Mouse (Mus musculus) CH12.LX (cell line): ENCODE measurements at regions not wholly inside any gene's neighbourhood (a gene's known extent, or its start where the extent isn't known, plus 50 kb on each side); places are given as distances from the start of the nearest gene placed in this dataset.
"Not testable (repeated sequence)": the region's sequence is repeated elsewhere in the genome, so short reads cannot be mapped to it uniquely, and the experiment has no call there.

Source experiments
- BHLHE40 ChIP-seq: IDR thresholded peaks from 2 replicates; pipeline ENCODE4 v1.6.1; 2011; ENCODE audit warnings: mild to moderate bottlenecking, low read depth, low read length, improper control_type of control experiment
- CTCF ChIP-seq, 2 experiments: IDR thresholded peaks in 1 of 2; conservative IDR thresholded peaks in 1 of 2; 2 replicates each; pipeline ENCODE4 v1.5.1; 2011 to 2012; ENCODE audit warnings: low read depth in 2 of 2, low read length in 2 of 2, improper control_type of control experiment in 1 of 2, inconsistent platforms in 1 of 2, mild to moderate bottlenecking in 1 of 2, moderate library complexity in 1 of 2
- ELF1 ChIP-seq: IDR thresholded peaks from 2 replicates; pipeline ENCODE4 v1.6.1; 2014; ENCODE audit warnings: low read depth, mild to moderate bottlenecking, inconsistent platforms, low read length, improper control_type of control experiment
- EP300 ChIP-seq: IDR thresholded peaks from 2 replicates; pipeline ENCODE4 v1.6.1; 2011; ENCODE audit warnings: low read length, improper control_type of control experiment
- MAX ChIP-seq: IDR thresholded peaks from 2 replicates; pipeline ENCODE4 v1.6.1; 2011; ENCODE audit warnings: low read length, improper control_type of control experiment
- PAX5 ChIP-seq: IDR thresholded peaks from 2 replicates; pipeline ENCODE4 v1.6.1; 2012; ENCODE audit warnings: low read length, inconsistent platforms, mixed read lengths
- POLR2A ChIP-seq: IDR thresholded peaks from 2 replicates; pipeline ENCODE4 v1.6.1; 2011; ENCODE audit warnings: low read depth, mild to moderate bottlenecking, improper control_type of control experiment, low read length
- TCF12 ChIP-seq: IDR thresholded peaks from 2 replicates; pipeline ENCODE4 v1.6.1; 2014; ENCODE audit warnings: low read depth, mild to moderate bottlenecking, inconsistent platforms, low read length, improper control_type of control experiment
- USF2 ChIP-seq: conservative IDR thresholded peaks from 2 replicates; pipeline ENCODE4 v1.6.1; 2011; ENCODE audit warnings: low read depth, low read length, improper control_type of control experiment

DNA sequence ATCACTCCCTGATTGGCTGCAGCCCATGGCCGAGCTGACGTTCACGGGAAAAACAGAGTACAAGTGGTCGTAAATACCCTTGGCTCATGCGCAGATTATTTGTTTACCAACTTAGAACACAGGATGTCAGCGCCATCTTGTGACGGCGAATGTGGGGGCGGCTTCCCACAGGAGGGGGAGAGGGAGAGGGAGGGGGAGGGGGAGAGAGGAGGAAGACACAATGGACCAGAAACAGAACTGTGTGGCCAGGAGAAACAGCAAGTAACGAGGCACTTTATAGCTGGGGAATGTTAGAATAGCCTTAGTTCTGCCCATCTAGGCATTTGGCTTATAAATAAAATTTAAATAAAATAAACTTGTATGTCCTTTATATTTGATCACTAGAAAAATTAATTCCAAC lies 240.7 kb upstream of the Podxl start:
- TF ChIP-seq EP300; USF2; POLR2A; CTCF (conservative IDR thresholded peaks at IDR 0.05 in 1 of 2, IDR thresholded peaks at IDR 0.05 in 1 of 2; ENCODE audit: low read depth in 2 of 2, low read length in 2 of 2); TCF12; PAX5; ELF1; MAX; BHLHE40: not testable (repeated sequence)
